Mouse (Mus musculus): Measurements from ENCODE around the gene Tmem87b.

The Tmem87b gene

DNA sequence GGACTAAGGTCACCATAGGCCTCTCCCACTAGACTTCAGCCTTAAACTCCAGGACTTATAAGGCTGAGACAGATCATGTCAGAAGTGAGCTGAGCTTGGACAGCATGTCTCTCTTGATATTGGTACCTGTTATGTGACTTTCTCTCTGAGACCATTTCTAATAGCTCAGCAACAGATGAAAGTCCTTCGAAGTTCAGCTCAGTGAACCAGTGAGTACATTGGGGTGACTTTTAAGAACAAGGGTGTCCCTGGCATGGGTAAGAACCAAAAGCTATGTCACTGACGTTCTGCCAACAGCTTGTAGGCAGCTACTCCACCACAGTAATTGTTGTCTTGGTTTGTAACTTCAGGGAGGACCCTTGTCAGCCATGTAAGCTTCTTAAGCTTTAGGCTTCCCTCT, 2.7 kb downstream of the Tmem87b start:
- peak; percentile 73 for DNase-seq

DNA sequence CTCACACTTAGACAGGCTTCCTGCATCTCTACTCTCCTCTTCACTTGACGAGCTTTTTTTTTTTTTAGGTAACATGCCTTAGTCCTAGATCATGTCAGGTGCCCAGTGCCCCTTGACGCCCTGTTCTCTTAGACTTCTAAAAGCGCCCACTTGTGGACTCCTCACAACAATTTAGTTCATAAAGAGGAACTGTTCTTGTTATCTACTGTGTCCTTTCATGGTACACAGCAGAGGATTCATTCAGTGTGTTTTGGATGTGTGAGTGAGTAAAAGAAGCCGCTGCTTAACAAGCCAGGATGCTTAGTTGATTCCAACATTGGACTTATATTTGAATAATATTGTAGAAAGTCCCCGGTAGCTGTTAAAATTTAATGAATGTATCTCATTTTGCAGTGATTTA, 6.0 kb downstream of the Tmem87b start:
- no peak for DNase-seq

GRCm38 (mm10) chr2:128827787-128828186, 9.9 kb downstream of the Tmem87b start:
- DNase-seq = no peak

DNA sequence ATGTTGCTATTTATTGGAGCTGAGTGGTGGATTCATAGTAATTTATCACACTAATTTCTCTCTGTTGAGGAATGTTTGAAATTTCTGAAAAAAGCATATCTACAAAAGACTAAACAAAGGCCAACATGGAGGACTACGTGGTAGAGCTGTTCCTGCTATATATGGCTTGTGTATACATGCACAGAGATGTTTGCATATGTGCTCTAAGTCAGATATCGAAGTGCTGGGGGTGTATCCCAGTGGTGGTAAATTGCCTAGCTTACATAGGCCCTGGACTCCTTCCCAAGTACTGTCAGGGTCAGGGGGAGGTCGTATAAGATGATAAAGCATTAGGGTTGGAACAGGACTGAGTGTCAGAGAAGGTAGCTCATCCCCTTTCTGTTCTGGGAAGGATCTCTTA, 14.7 kb downstream of the Tmem87b start:
- no peak for DNase-seq

DNA sequence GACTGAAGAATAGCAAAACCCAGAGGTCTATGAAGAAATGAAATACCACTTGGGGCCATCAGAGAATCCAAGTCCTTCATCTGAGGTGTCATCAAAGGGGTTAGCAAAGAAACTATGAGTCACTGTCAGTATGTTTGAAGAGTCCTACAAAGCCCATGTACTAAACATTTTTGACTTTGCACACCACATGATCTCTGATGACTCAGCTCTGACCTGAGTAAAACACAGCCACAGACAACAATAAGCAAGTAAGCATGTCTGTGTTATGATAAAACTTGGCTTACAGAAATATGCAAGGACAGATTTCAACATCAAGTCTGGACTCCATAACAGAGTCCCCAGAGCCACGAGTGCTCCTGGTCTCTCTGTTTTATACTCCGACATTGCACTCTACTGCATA, 15.1 kb downstream of the Tmem87b start:
- no peak for DNase-seq

- DNase-seq = no peak
These were observed 15.5 kb downstream of the Tmem87b start for GRCm38 (mm10) chr2:128833435-128833834.

DNA sequence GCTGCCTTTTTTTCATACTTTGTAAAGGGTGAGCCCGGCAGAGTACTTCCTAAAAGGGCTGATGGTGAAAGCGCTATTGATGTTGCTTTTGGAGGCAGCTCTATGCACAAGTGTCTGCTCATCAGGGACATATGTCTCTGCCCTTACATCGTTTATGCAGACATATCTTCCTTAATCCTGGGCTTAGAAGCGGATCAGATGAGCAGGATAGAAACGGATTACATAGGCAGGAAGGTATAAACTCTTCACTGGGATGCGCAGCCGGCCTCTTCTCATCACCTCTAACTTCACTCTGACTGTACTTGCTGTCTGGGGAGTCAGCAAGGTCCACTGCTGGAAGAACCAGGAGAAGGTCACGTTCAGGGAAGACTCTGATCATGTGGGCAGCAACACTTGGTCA, 19.6 kb downstream of the Tmem87b start:
- DNase-seq = no peak

- DNase-seq = no peak
These were observed 20.7 kb downstream of the Tmem87b start for GRCm38 (mm10) chr2:128838611-128839010.

- DNase-seq = no peak
These were observed 21.6 kb downstream of the Tmem87b start for GRCm38 (mm10) chr2:128839501-128839900.

DNA sequence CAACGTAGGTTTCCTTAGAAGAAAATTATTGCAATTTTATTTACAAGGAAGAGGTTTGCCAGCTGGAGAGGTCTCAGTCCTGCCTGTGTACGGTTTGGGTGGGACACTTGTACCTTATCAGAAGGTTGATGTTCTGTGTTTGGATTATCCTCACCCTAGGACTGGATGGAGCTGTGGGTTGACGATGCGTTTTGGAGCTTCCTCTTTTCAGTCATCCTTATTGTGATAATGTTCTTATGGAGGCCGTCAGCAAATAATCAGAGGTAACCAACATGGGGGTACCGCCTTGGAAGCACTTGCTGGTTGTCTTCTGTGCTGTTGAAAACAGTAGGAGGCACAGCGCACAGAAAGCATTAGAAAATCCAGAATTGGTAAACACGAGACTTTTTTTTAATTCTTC, 24.5 kb downstream of the Tmem87b start:
- DNase-seq = no peak

GRCm38 (mm10) chr2:128850036-128850435, 32.1 kb downstream of the Tmem87b start:
- no peak for DNase-seq

GRCm38 (mm10) chr2:128856673-128857072, 38.8 kb downstream of the Tmem87b start:
- no peak for DNase-seq

GRCm38 (mm10) chr2:128858962-128859361, 41.0 kb downstream of the Tmem87b start:
- no peak for DNase-seq

GRCm38 (mm10) chr2:128859861-128860260, 41.9 kb downstream of the Tmem87b start:
- no peak for DNase-seq

DNA sequence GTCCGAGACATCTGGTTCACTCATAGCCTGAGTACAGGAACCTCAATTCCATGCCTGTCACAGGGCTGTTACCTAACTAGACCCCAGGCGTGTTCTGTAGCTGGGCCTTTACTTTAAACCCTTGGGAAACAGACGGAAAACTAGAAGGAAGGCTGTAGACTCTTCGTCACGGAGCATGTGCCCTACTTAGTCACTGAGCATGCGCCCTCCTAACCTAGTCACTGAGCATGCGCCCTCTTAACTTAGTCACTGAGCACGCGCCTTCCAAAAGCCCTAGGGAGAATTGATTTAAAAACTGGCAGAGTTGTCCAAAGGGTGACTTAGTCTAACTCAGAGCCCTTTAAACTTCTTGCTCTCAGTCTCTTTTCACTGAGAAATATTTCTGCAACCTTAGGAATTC, 44.7 kb downstream of the Tmem87b start, which contains the start of gene Fbln7:
Gene Fbln7, plus strand, starts transcription at position 346 of the 400 bp plus-strand sequence.
- DNase-seq = no peak

DNA sequence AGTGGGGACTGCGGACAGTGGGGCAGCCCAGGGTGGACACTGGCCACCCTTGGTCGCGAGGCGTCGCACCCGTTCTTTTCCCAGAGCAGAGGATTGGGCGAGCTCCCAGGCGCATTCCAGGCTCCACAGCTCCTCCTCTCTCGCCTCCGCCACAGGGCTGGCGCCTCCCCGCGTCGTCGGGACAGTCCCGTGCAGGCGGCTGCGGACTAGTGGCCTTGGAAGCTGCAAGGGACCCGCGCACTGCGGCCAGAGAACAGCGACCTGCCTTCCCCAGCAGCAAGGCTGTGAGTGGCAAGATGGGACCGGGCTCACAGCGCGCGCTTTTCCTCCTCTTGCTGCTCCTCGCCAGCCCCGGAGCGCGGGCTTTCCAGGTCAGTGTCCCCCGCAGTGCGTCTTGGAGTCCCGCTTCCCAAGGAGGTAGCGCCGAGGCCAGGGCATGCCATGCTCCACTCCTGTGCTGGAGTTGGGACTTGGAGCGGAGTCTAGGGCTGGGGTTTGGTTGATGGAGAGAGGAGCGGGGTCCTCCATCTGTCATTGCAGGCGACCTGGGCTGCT, 45.9 kb downstream of the Tmem87b start:
- peak; percentile 60 for DNase-seq

DNA sequence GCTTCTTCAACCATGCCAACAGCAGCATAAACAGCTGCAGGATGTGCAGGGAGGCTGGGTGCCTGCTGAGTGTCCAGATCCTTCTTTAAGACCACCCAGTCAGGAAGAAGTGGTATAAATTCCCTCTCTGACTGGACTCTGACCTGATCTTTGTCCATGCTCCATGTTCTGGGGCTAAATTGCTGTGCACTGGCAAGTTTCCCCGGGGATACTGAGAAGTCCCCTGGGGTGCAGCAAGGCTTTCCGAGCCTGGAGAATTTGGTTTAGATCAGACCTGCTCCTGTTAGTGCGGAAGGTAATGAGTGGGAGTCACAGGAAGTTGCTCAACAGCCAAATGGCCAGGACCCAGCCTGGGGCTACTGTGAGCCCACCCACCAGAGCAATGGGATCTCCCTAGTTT, 47.1 kb downstream of the Tmem87b start:
- DNase-seq = peak; percentile 31

DNA sequence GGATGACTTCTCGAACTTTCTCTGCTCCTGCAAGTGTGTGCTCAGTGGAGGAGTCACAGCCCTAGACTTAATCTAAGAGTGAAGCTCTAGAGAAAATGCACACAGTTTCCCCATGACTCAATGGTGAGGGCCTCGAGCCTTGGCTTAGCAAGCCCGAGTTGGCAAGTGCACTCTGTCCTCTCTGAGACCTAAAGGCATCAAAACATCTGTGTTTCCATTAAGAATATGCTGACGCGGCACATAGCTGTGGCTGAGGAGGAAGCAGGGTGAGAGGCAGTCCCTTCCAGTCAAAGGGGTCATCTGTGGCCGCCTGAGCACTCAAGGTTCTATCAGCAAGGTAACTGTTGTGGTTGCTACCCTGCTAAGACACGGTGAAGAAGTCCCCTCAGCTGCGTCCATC, 53.7 kb downstream of the Tmem87b start:
- DNase-seq = no peak

- DNase-seq = no peak
These were observed 54.3 kb downstream of the Tmem87b start for GRCm38 (mm10) chr2:128872256-128872655.

DNA sequence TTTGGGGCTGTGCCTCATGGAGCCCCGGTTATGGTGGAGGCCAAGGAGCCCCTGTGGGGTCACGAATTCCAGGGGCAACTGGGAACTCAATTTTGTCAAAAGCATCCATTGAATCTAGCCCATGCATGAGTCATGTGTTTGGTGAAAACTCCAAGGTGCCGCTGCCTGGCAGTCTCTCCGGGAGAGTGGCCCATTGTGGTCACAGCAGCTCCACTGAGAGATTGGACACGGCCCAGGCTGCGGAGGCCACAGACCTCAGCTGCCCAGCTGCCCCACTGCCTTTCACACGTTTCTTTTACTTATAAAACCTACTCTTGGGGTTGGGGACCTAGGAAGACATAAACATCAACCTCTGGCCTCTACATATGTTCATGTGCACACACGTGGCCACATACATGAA, 57.6 kb downstream of the Tmem87b start:
- no peak for DNase-seq

GRCm38 (mm10) chr2:128881236-128881635, 63.3 kb downstream of the Tmem87b start:
- no peak for DNase-seq

- DNase-seq = no peak
These were observed 67.4 kb downstream of the Tmem87b start for GRCm38 (mm10) chr2:128885225-128885811.

DNA sequence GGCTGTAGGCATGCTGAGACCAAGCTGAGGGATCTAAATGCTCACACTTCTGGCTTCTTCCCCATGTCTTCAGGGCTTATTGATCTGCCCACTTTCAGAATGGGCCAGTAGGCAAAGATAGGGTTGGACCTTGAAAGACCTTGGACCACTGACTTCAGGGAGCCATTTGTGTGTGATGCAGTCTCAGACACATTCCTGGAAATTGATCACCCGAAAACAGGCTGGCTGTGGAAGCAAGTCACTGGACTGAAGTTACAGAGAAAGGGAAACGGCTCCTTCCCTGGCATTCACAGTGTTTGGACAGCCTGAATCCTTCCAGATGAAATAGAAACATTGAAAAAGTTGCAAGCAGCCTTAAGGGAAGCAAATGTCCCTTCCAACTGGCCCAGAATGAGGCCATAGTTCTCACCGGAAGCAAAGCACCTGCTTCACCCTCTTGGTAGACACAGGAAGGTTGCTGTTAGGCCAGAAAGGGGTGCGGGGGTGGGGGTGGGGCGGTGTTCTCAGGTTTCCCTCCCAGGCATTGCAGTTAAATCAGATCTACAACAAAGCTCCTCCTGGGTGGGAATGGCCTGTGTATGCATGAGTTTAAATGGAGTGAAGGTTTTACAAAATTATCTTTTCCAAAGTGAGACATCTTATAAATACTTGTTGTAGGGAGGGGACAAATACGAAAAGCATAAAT, 70.1 kb downstream of the Tmem87b start:
- peak; percentile 42 for DNase-seq

- DNase-seq = no peak
These were observed 72.9 kb downstream of the Tmem87b start for GRCm38 (mm10) chr2:128890661-128891335.

Measured in kidney, adult 9 months (tissue).